ENCODE assay signal across 8 mouse cellular contexts in the genomic region with DNA sequence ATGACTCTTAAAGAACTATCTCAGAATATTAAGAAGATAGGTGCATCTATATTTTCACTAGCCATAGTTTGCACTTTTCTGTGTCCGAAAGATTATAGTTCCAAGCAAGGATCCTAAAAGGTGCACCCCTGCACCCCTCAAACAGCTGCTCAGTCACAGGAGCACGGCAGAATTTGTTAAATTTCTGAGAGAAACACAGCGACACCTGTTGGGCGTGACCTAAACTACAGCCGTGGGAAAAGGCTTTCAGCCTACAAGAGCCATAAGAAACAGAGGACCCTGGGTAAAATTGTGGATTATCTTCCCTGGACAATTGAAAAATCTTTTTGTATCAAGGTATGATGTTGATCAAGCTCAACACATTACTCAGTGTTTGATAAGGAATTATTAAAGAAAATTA.
DNase-seq lines count a peak whose midpoint lies in the region; ATAC-seq and TF ChIP-seq lines count a peak whose summit lies in the region.

No protein-coding gene starts in this region.

- 16% methylated on average over 5 of the region's 5 CpGs for WGBS in kidney, postnatal 0 days
- 15% methylated on average over 5 of the region's 5 CpGs for WGBS in kidney, embryonic 14.5 days
- 12% methylated on average over 5 of the region's 5 CpGs for WGBS in embryonic facial prominence, embryonic 14.5 days
- WGBS in liver, postnatal 0 days (ENCODE audit: insufficient replicate concordance): 15% methylated on average over 5 of the region's 5 CpGs

- no peak overlapping the region for H3K27ac ChIP-seq in kidney, postnatal 0 days
- H3K27ac ChIP-seq in kidney, embryonic 14.5 days (ENCODE audit: low read depth, low read length): no peak overlapping the region
- no peak overlapping the region for H3K27ac ChIP-seq in embryonic facial prominence, embryonic 14.5 days (replicated peaks; ENCODE audit: low read depth, low read length)
- no peak overlapping the region for H3K27ac ChIP-seq in liver, postnatal 0 days (ENCODE audit: low read depth)

- DNase-seq in adrenal gland, adult 18-20 months (ENCODE audit: low spot score in 2 of 2): peak; percentile 28 to 31
- no peak for DNase-seq in adrenal gland, adult 8-10 months
- DNase-seq in kidney, postnatal 0 days (ENCODE audit: low spot score): peak; percentile 60
- DNase-seq in R1 (ENCODE audit: low read depth, low spot score): peak; percentile 73
- DNase-seq in embryonic facial prominence, embryonic 14.5 days (ENCODE audit: low spot score): peak; percentile 57
- peak; percentile 57 for DNase-seq in liver, postnatal 0 days
- DNase-seq in thymus, postnatal 14 days: peak; percentile 39

- H3K4me1 ChIP-seq in kidney, postnatal 0 days (replicated peaks; ENCODE audit: insufficient read depth, low read length): no peaks in the 10 kb centered on the region
- 0 out of 2 replicates have a peak, but pooled peaks cover 2% of the 10 kb centered on the region for H3K4me1 ChIP-seq in kidney, embryonic 14.5 days (ENCODE audit: control insufficient read depth, insufficient read depth, low read length)
- H3K4me1 ChIP-seq in embryonic facial prominence, embryonic 14.5 days (ENCODE audit: control insufficient read depth, insufficient read depth, low read length): no peaks in the 10 kb centered on the region
- no peaks in the 10 kb centered on the region for H3K4me1 ChIP-seq in liver, postnatal 0 days (ENCODE audit: insufficient read depth)

- no peak overlapping the region for H3K4me2 ChIP-seq in kidney, postnatal 0 days (ENCODE audit: low read length)
- H3K4me2 ChIP-seq in kidney, embryonic 14.5 days (replicated peaks; ENCODE audit: low read depth, low read length): no peak overlapping the region
- H3K4me2 ChIP-seq in embryonic facial prominence, embryonic 14.5 days (ENCODE audit: low read depth, low read length): no peak overlapping the region
- no peak overlapping the region for H3K4me2 ChIP-seq in liver, postnatal 0 days (ENCODE audit: low read depth, low read length)

- TF ChIP-seq CTCF in kidney, postnatal 0 days (IDR thresholded peaks at IDR 0.05; ENCODE audit: low read depth): peak; percentile 74
- TF ChIP-seq CTCF in liver, postnatal 0 days (IDR thresholded peaks at IDR 0.05; ENCODE audit: low read depth): peak; percentile 69

- H3K36me3 ChIP-seq in kidney, postnatal 0 days (ENCODE audit: insufficient read depth, low read length): no peaks in the 10 kb centered on the region
- no peaks in the 10 kb centered on the region for H3K36me3 ChIP-seq in kidney, embryonic 14.5 days (ENCODE audit: control insufficient read depth, insufficient read depth, low read length)
- H3K36me3 ChIP-seq in embryonic facial prominence, embryonic 14.5 days (ENCODE audit: control insufficient read depth, insufficient read depth, low read length): no peaks in the 10 kb centered on the region
- no peaks in the 10 kb centered on the region for H3K36me3 ChIP-seq in liver, postnatal 0 days (replicated peaks; ENCODE audit: insufficient read depth, low read length)

- H3K9me3 ChIP-seq in kidney, postnatal 0 days (replicated peaks; ENCODE audit: low read length): no peaks in the 10 kb centered on the region
- H3K9me3 ChIP-seq in kidney, embryonic 14.5 days (ENCODE audit: control insufficient read depth, low read length): no peaks in the 10 kb centered on the region
- H3K9me3 ChIP-seq in embryonic facial prominence, embryonic 14.5 days (ENCODE audit: control insufficient read depth, low read length): no peaks in the 10 kb centered on the region
- H3K9me3 ChIP-seq in liver, postnatal 0 days (ENCODE audit: low read length): no peaks in the 10 kb centered on the region

- ATAC-seq in kidney, postnatal 0 days (replicated peaks; ENCODE audit: low FRiP score, low read depth): no peak
- no peak for ATAC-seq in kidney, embryonic 14.5 days (ENCODE audit: low FRiP score, low TSS enrichment)
- ATAC-seq in embryonic facial prominence, embryonic 14.5 days (ENCODE audit: low read depth): no peak
- ATAC-seq in liver, postnatal 0 days: no peak

- TF ChIP-seq EP300 in liver, postnatal 0 days (IDR thresholded peaks at IDR 0.05; ENCODE audit: low read depth): no peak

- H3K4me3 ChIP-seq in kidney, postnatal 0 days (replicated peaks; ENCODE audit: low read depth, low read length): no peak overlapping the region
- no peak overlapping the region for H3K4me3 ChIP-seq in kidney, embryonic 14.5 days (ENCODE audit: low read length)
- H3K4me3 ChIP-seq in embryonic facial prominence, embryonic 14.5 days (ENCODE audit: low read depth, low read length): no peak overlapping the region
- no peak overlapping the region for H3K4me3 ChIP-seq in liver, postnatal 0 days (ENCODE audit: low read depth, low read length)

- H3K9ac ChIP-seq in kidney, postnatal 0 days (ENCODE audit: low read depth, low read length): no peak overlapping the region
- H3K9ac ChIP-seq in kidney, embryonic 14.5 days (ENCODE audit: low read depth, low read length): no peak overlapping the region
- H3K9ac ChIP-seq in embryonic facial prominence, embryonic 14.5 days (ENCODE audit: low read depth, low read length): no peak overlapping the region
- no peak overlapping the region for H3K9ac ChIP-seq in liver, postnatal 0 days (replicated peaks)

- H3K27me3 ChIP-seq in kidney, postnatal 0 days (ENCODE audit: insufficient read depth, low read length): no peaks in the 10 kb centered on the region
- no peaks in the 10 kb centered on the region for H3K27me3 ChIP-seq in kidney, embryonic 14.5 days (ENCODE audit: control insufficient read depth, insufficient read depth, low read length)
- no peaks in the 10 kb centered on the region for H3K27me3 ChIP-seq in embryonic facial prominence, embryonic 14.5 days (replicated peaks; ENCODE audit: control insufficient read depth, insufficient read depth, low read length)
- no peaks in the 10 kb centered on the region for H3K27me3 ChIP-seq in liver, postnatal 0 days (ENCODE audit: insufficient read depth, low read length)
